Mouse (Mus musculus) cerebellum, adult 9-11 months (tissue): ENCODE measurements around the gene Rpsa.

Source experiments
- DNase-seq: peaks from one replicate; pipeline ENCODE4 v3.0.0; 2022

Gene Rpsa

DNA sequence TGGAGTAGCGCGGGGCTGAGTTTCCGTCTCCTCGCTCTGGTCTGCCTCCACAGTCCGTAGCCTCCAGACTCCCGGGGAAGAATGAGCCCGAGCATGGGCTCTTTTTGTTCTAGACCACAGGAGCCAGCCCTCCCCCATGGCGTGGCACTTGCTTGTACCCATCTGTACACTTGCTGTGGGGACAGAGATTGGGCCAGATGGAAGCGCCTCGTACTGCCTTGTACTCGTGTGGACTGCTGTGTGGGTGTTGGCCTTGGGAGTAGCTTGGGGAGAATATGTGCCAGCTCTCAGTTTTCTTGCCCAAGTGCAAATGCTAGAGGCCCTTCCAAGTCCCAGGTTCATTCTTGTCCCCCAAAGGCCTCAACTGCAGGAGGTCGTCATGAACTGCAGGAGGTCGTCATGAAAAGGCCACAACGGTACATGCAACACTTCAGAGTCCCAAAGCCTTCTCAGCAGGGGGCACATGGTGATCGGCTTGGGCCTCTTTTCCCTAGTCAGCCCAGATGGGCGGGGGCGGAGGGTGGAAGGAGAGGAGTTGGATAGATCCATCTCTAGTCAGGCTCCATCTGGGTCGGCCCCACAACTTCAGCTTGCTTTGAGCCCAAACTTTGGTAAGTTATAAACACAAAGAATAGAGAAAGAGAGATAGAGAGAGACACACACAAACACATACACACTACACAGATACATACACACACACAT lies 47.1 kb downstream of the Rpsa start:
- DNase-seq = no peak

GRCm38 (mm10) chr9:120178813-120179212 lies 51.3 kb downstream of the Rpsa start:
- DNase-seq = no peak
